Mouse (Mus musculus) induced T-regulatory cell, adult 2 months (primary cell): Measurements from ENCODE around the gene Cadm2.

Source experiments
- DNase-seq: peaks from one replicate; pipeline ENCODE4 v3.0.0-alpha.2; 2012; ENCODE audit warnings: low read depth

Cadm2 gene

GRCm38 (mm10) chr16:67509079-67509478 lies 111.6 kb downstream of the Cadm2 start:
- no peak for DNase-seq

GRCm38 (mm10) chr16:67482542-67482941 lies 138.2 kb downstream of the Cadm2 start:
- DNase-seq, result no peak

GRCm38 (mm10) chr16:67467041-67467440 lies 153.7 kb downstream of the Cadm2 start:
- DNase-seq, result no peak

- DNase-seq, result no peak
Measured at GRCm38 (mm10) chr16:67436301-67436700, 184.4 kb downstream of the Cadm2 start.

- no peak for DNase-seq
Measured at GRCm38 (mm10) chr16:67425371-67425770, 195.3 kb downstream of the Cadm2 start.

- no peak for DNase-seq
Measured at GRCm38 (mm10) chr16:67410926-67411325, 209.8 kb downstream of the Cadm2 start.

- DNase-seq, result no peak
Measured at GRCm38 (mm10) chr16:67410482-67410881, 210.2 kb downstream of the Cadm2 start.

- no peak for DNase-seq
Measured at GRCm38 (mm10) chr16:67367745-67368144, 253.0 kb downstream of the Cadm2 start.

GRCm38 (mm10) chr16:67348011-67348410 lies 272.7 kb downstream of the Cadm2 start:
- no peak for DNase-seq

GRCm38 (mm10) chr16:67347561-67347960 lies 273.1 kb downstream of the Cadm2 start:
- DNase-seq, result no peak

GRCm38 (mm10) chr16:67346621-67347290 lies 274.0 kb downstream of the Cadm2 start:
- DNase-seq, result no peak

GRCm38 (mm10) chr16:67344194-67344593 lies 276.5 kb downstream of the Cadm2 start:
- no peak for DNase-seq

- DNase-seq, result no peak
Measured at GRCm38 (mm10) chr16:67311033-67311432, 309.7 kb downstream of the Cadm2 start.

- no peak for DNase-seq
Measured at GRCm38 (mm10) chr16:67284664-67285063, 336.0 kb downstream of the Cadm2 start.

- DNase-seq, result no peak
Measured at GRCm38 (mm10) chr16:67243598-67243997, 377.1 kb downstream of the Cadm2 start.

GRCm38 (mm10) chr16:67234862-67235261 lies 385.8 kb downstream of the Cadm2 start:
- peak; percentile 1 for DNase-seq

GRCm38 (mm10) chr16:67226696-67227095 lies 394.0 kb downstream of the Cadm2 start:
- no peak for DNase-seq

GRCm38 (mm10) chr16:67203329-67203728 lies 417.4 kb downstream of the Cadm2 start:
- DNase-seq, result no peak

- no peak for DNase-seq
Measured at GRCm38 (mm10) chr16:67192852-67193415, 427.8 kb downstream of the Cadm2 start.

GRCm38 (mm10) chr16:67192395-67192794 lies 428.3 kb downstream of the Cadm2 start:
- no peak for DNase-seq

GRCm38 (mm10) chr16:67186322-67186721 lies 434.4 kb downstream of the Cadm2 start:
- no peak for DNase-seq

GRCm38 (mm10) chr16:67182958-67183357 lies 437.8 kb downstream of the Cadm2 start:
- DNase-seq, result no peak

GRCm38 (mm10) chr16:67175386-67175785 lies 445.3 kb downstream of the Cadm2 start:
- DNase-seq, result no peak

- no peak for DNase-seq
Measured at GRCm38 (mm10) chr16:67162211-67162790, 458.4 kb downstream of the Cadm2 start.
